Comparison of ENCODE assay signal across 8 mouse cellular contexts in the genomic region with DNA sequence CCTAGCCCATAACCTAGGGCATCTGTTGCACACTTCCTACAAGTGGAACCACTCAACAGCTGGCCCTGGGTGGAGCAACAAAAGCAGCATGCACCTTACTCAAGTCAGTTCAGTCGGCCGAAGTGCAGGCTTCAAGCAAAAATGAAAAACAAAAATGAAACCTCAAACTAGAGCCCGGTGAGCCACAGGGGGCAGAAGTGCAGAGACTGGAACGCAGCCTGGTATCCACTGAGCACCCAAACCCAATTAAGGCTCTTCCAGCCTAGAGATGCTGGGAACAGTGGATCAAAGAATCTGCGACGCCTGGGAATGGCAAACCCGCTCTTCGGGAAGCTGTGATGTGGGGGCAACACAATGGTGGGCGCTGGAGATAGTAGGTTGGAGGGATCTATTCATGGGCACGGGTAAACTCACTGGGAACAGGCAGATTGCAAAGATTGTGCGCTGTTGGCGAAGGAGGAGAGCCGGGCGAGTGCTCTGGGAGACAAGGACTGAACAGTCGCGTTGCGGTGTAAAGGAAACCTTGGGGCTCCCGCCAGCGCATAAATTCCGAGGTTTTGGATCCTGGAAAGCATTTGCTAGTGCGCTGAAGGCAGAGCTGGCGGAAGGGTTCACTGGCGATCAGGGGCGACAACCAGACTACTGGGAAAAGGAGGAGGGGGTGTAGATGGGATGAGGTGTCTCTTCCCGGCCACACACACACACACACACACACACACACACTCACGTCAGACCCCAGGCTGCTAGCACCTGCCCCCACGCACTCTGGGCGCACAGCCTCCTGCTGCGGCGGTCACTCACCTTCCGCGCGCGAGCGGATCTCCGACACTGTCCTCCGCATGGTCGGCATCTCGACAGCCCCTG. TPM values are rescaled to one million over a fixed set of nuclear protein-coding genes. Genes with fewer than 3 reads are reported as not detected.
DNase-seq lines count a peak whose midpoint lies in the region; ATAC-seq lines count a peak whose summit lies in the region.

No protein-coding gene starts in this region.

- H3K36me3 ChIP-seq in hindbrain, embryonic 15.5 days = no peaks in the 10 kb centered on the region

- H3K4me2 ChIP-seq in hindbrain, embryonic 15.5 days = peak overlapping the region; percentile 73

- H3K4me1 ChIP-seq in hindbrain, embryonic 15.5 days (replicated peaks) = peaks cover 55% of the 10 kb centered on the region

- peak overlapping the region; percentile 73 for H3K4me3 ChIP-seq in hindbrain, embryonic 15.5 days

- ATAC-seq in hindbrain, embryonic 15.5 days (ENCODE audit: low FRiP score, low read depth) = peak; percentile 1; the same call in 1 of the 2 replicates
- ATAC-seq in megakaryocyte, adult 5-6 weeks (ENCODE audit: poor library complexity, severe bottlenecking) = peak; percentile 32

- H3K27ac ChIP-seq in hindbrain, embryonic 15.5 days (replicated peaks) = peak overlapping the region; percentile 92

- H3K9me3 ChIP-seq in hindbrain, embryonic 15.5 days = no peaks in the 10 kb centered on the region

- H3K9ac ChIP-seq in hindbrain, embryonic 15.5 days = peak overlapping the region; percentile 79

- under 1% methylated on average over 37 of the region's 39 CpGs for WGBS in hindbrain, embryonic 15.5 days

- H3K27me3 ChIP-seq in hindbrain, embryonic 15.5 days = no peaks in the 10 kb centered on the region

- intact Hi-C loops in left cerebral cortex, postnatal 10 days (cut with DNase I) = loop anchor here (5.0 to 10.0 kb wide), 5 partner anchors 44 to 268 kb away; no protein-coding TSS in a partner anchor

- DNase-seq in WW6 (ENCODE audit: low read depth, low spot score) = peak; percentile 18
- peak; percentile 66 for DNase-seq in cerebellum, adult 9-11 months
- DNase-seq in frontal cortex, postnatal 25 days (ENCODE audit: low spot score in 2 of 2) = peak; percentile 28
- peak; percentile 44 to 61 for DNase-seq in left cerebral cortex, postnatal 10 days (ENCODE audit: extremely low spot score in 1 of 2, low spot score in 2 of 2)
- DNase-seq in right cerebral cortex, adult 18-20 months = peak; percentile 56
- no peak for DNase-seq in adipocyte (ENCODE audit: low spot score)

RNA-seq across cellular contexts. Expression of a gene that starts 0.6 kb away (rescaled TPM):
- polyA plus RNA-seq in hindbrain, embryonic 15.5 days (2015; fragmentation: Nextera tagmentation; extraction: Ambion mirVana) = 49.4 and 56.7 TPM in 2 replicates
- total RNA-seq in left cerebral cortex, postnatal 10 days (2021) = 100 to 1,000 TPM; 145 to 152 TPM
- 51.1 and 58.8 TPM in 2 replicates for total RNA-seq in megakaryocyte, adult 5-6 weeks (2015)
- 34.1 and 35.9 TPM in 2 replicates for total RNA-seq in megakaryocyte, adult 5-6 weeks (2017)
